Mouse (Mus musculus) kidney, embryonic 16.5 days (tissue): ENCODE results near the gene Dgki. TPM values are rescaled to one million over a fixed set of nuclear protein-coding genes. Genes with fewer than 3 reads are reported as not detected.
A peak's percentile ranks its signal among the peaks of the same experiment; 100 is the strongest.

Experiments
- ATAC-seq: fragments of 200-750 bp; cut with Nextera tagmentation; 2 replicates; pipeline ENCODE4 v1.8.0; 2017; ENCODE audit warnings: moderate TSS enrichment; ENCODE audit not compliant: low FRiP score, low TSS enrichment
- H3K27ac ChIP-seq: fragments of 300-500 bp; sonication (generic); 2 replicates; pipeline ENCODE4 v1.5.1; 2014; ENCODE audit warnings: low read length
- H3K27me3 ChIP-seq: fragments of 300-500 bp; sonication (generic); 2 replicates; pipeline ENCODE4 v1.6.1; 2014; ENCODE audit warnings: low read length, control low read depth, mixed read lengths; ENCODE audit not compliant: insufficient read depth
- H3K36me3 ChIP-seq: fragments of 300-500 bp; sonication (generic); 2 replicates; pipeline ENCODE4 v1.6.1; 2014; ENCODE audit warnings: low read length, control low read depth, mixed read lengths; ENCODE audit not compliant: insufficient read depth
- H3K4me1 ChIP-seq: fragments of 300-500 bp; sonication (generic); 2 replicates; pipeline ENCODE4 v1.6.1; 2014; ENCODE audit warnings: low read length, control low read depth, mixed read lengths; ENCODE audit not compliant: insufficient read depth
- H3K4me2 ChIP-seq: fragments of 300-500 bp; sonication (generic); replicated peaks from 2 replicates; pipeline ENCODE4 v1.6.1; 2014; ENCODE audit warnings: low read depth, low read length
- H3K4me3 ChIP-seq: fragments of 300-500 bp; sonication (generic); 2 replicates; pipeline ENCODE4 v1.5.1; 2014; ENCODE audit warnings: mild to moderate bottlenecking, low read length
- H3K9ac ChIP-seq: fragments of 300-500 bp; sonication (generic); replicated peaks from 2 replicates; pipeline ENCODE4 v1.6.1; 2014; ENCODE audit warnings: low read length
- H3K9me3 ChIP-seq: fragments of 300-500 bp; sonication (generic); 2 replicates; pipeline ENCODE4 v1.6.1; 2016; ENCODE audit warnings: low read length, control low read depth
- WGBS: fragments of 180-500 bp; shearing (Covaris S2); extraction: QIAGEN DNeasy Blood & Tissue Kit; methylation state at CpG from one replicate; pipeline ENCODE4 v1.1.7; 2014; 5-methylcytosine and 5-hydroxymethylcytosine counted together
- polyA plus RNA-seq: library from polyadenylated mRNA; unstranded; fragments of >200 nt; fragmentation: Nextera tagmentation; extraction: Ambion mirVana; gene quantifications from 2 replicates; pipeline ENCODE4 v1.2.1, GENCODE M21; 2015

Gene Dgki
- polyA plus RNA-seq, 1 experiment from 2014 or later = 0.74 TPM

DNA sequence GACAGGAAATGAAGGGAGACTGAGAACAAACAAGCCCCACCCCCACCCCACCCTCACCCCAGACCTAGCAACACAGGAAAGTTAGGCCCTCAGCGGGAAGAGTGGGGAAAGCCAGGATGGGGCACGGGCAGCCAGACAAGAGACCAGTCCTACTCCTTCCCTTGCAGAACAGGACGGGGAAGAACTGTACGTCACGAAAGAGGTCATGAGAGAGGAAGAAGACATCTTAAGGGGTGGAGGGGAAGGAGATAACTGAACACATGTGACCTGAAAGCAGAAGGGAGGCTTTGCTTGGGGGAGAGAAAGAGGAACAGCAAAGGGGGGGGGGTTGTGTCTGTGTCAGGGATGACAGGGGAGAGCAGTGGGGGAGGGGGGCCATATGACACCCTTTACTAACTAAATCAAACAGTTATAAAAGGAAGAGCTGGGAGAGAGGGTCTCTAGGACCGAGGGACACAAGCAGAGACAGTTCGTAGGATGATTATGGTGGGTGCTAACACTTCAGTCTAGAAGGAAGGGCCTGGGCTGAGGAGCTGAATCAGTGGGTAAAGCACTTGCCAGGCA lies 77.0 kb downstream of the Dgki start:
- no peak overlapping the region for H3K4me2 ChIP-seq
- peaks cover 6% of the 10 kb centered on the region for H3K4me1 ChIP-seq
- H3K9me3 ChIP-seq = no peaks in the 10 kb centered on the region
- no peak overlapping the region for H3K9ac ChIP-seq
- ATAC-seq = no peak
- no peaks in the 10 kb centered on the region for H3K36me3 ChIP-seq
- WGBS = 45% methylated on average over 7 of the region's 7 CpGs
- no peaks in the 10 kb centered on the region for H3K27me3 ChIP-seq
- no peak overlapping the region for H3K27ac ChIP-seq
- no peak overlapping the region for H3K4me3 ChIP-seq

DNA sequence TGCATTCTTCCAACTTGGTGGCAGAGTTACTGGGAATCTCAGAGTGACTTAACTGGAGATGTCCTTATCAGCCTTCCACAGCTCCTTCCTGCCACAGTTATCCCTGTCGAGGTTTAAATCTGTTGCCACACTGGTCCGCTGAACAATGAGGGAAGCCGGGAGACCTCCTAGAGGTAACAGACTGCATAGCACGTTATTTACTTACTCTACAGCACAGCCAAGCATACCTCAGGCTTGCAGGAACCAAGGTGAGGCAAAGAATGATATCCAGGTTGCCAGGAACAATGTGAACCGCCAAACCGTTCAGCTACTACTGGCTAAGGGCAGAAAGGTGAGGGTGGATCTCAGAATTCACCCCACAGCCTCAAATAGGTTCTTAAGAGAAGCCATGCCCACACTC lies 78.0 kb downstream of the Dgki start:
- 69% methylated on average over 6 of the region's 6 CpGs for WGBS
- H3K27ac ChIP-seq = no peak overlapping the region
- no peaks in the 10 kb centered on the region for H3K27me3 ChIP-seq
- H3K4me1 ChIP-seq = peaks cover 6% of the 10 kb centered on the region
- no peak for ATAC-seq
- no peak overlapping the region for H3K9ac ChIP-seq
- H3K9me3 ChIP-seq = no peaks in the 10 kb centered on the region
- H3K4me2 ChIP-seq = no peak overlapping the region
- H3K4me3 ChIP-seq = no peak overlapping the region
- H3K36me3 ChIP-seq = no peaks in the 10 kb centered on the region

- Histone ChIP-seq H3K4me2 (no peak overlapping the region), H3K27ac (no peak overlapping the region), H3K27me3 (no peaks in the 10 kb centered on the region), H3K9me3 (no peaks in the 10 kb centered on the region), H3K4me3 (no peak overlapping the region), H3K36me3 (no peaks in the 10 kb centered on the region), H3K4me1 (peaks cover 14% of the 10 kb centered on the region), H3K9ac (no peak overlapping the region)
- 54% methylated on average over 4 of the region's 4 CpGs for WGBS
- ATAC-seq = no peak
Measured at GRCm38 (mm10) chr6:37219110-37219509, 80.9 kb downstream of the Dgki start.

GRCm38 (mm10) chr6:37216342-37216763 lies 83.6 kb downstream of the Dgki start:
- ATAC-seq = peak; percentile 71
- H3K4me3 ChIP-seq = no peak overlapping the region
- 60% methylated on average over 4 of the region's 4 CpGs for WGBS

GRCm38 (mm10) chr6:37215655-37216054 lies 84.3 kb downstream of the Dgki start:
- 46% methylated on average over 10 of the region's 10 CpGs for WGBS
- no peak for ATAC-seq
- Histone ChIP-seq H3K9me3 (no peaks in the 10 kb centered on the region), H3K4me2 (no peak overlapping the region), H3K36me3 (no peaks in the 10 kb centered on the region), H3K27ac (no peak overlapping the region), H3K4me3 (no peak overlapping the region), H3K4me1 (peaks cover 21% of the 10 kb centered on the region), H3K27me3 (no peaks in the 10 kb centered on the region), H3K9ac (no peak overlapping the region)

More at GRCm38 (mm10) chr6:37216342-37216763, 83.6 kb downstream of the Dgki start:
- H3K36me3 ChIP-seq = no peaks in the 10 kb centered on the region
- H3K4me1 ChIP-seq = peaks cover 18% of the 10 kb centered on the region
- no peak overlapping the region for H3K4me2 ChIP-seq
- no peaks in the 10 kb centered on the region for H3K27me3 ChIP-seq
- no peak overlapping the region for H3K9ac ChIP-seq
- H3K9me3 ChIP-seq = no peaks in the 10 kb centered on the region
- H3K27ac ChIP-seq = no peak overlapping the region

GRCm38 (mm10) chr6:37212930-37213329 lies 87.1 kb downstream of the Dgki start:
- Histone ChIP-seq H3K4me1 (peaks cover 21% of the 10 kb centered on the region), H3K9ac (no peak overlapping the region), H3K36me3 (no peaks in the 10 kb centered on the region), H3K9me3 (no peaks in the 10 kb centered on the region), H3K4me3 (no peak overlapping the region), H3K4me2 (no peak overlapping the region), H3K27ac (no peak overlapping the region), H3K27me3 (no peaks in the 10 kb centered on the region)
- ATAC-seq = no peak
- 33% methylated on average over 4 of the region's 4 CpGs for WGBS

DNA sequence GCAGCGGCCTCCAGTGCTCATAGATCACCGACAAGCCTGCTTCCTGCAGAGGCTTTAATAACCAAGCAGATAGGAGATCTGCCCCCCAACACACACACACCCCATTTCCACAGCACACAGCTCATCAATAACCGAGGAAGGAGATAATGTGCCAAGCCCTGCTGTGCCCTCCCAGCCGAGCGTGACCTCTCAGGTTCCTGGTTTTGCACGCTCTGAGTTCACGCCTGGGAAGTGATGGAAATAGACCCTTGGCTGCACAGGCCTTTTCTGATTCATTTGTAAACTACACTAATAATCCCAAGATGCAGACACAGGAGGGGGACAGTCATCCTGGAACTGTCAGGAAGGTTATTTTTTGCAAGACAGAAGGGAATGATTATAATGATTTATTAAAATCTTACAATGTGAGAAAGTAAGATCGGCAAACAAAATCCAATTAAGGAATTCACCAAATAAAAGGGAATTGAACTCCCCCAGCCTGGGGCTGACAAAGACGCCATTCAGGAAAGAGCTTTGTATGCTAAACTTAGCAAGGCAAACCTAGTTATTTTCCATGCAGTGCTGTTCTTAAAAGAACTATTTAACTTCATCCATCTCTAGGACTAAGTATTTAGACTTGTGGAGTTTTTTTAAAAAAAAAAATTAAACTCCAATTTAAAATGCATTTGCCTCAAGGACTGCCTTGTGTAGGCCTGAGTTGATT lies 88.3 kb downstream of the Dgki start:
- H3K4me1 ChIP-seq = peaks cover 19% of the 10 kb centered on the region
- WGBS = 28% methylated on average over 9 of the region's 9 CpGs
- no peaks in the 10 kb centered on the region for H3K9me3 ChIP-seq
- no peak overlapping the region for H3K4me3 ChIP-seq
- no peaks in the 10 kb centered on the region for H3K27me3 ChIP-seq
- ATAC-seq = peak; percentile 52; the same call in 1 of the 2 replicates
- no peak overlapping the region for H3K4me2 ChIP-seq
- no peaks in the 10 kb centered on the region for H3K36me3 ChIP-seq
- no peak overlapping the region for H3K9ac ChIP-seq
- 0 out of 2 replicates have a peak overlapping the region, but pooled peaks have one; percentile 1 for H3K27ac ChIP-seq

GRCm38 (mm10) chr6:37202901-37203300 lies 97.1 kb downstream of the Dgki start:
- Histone ChIP-seq H3K4me3 (no peak overlapping the region), H3K27me3 (no peaks in the 10 kb centered on the region), H3K4me2 (no peak overlapping the region), H3K27ac (no peak overlapping the region), H3K9ac (no peak overlapping the region), H3K36me3 (no peaks in the 10 kb centered on the region), H3K9me3 (no peaks in the 10 kb centered on the region), H3K4me1 (peaks cover 4% of the 10 kb centered on the region; the same call in 1 of the 2 replicates)
- no peak for ATAC-seq
- 73% methylated on average over 4 of the region's 4 CpGs for WGBS

DNA sequence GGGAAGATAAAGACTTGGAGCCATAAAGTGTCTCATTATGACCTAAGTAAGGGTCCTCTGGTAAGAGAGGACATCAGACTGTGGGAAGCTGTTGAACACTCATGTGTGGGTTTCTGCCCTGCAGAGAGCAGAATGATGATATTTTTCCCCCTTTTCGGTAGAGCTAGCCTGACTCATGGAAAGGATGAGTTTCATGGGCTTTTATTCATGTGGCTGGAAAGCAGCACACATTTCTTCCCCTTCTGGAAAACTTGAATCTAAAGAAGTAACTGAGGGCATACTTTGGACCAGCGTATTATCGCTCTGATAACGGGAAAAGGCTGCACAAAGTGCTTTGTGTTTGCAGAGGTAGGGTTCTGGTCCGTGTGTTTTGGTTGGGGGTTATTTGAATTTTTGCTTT lies 99.1 kb downstream of the Dgki start:
- H3K27ac ChIP-seq = no peak overlapping the region
- H3K4me2 ChIP-seq = no peak overlapping the region
- no peaks in the 10 kb centered on the region for H3K27me3 ChIP-seq
- no peaks in the 10 kb centered on the region for H3K9me3 ChIP-seq
- H3K4me3 ChIP-seq = no peak overlapping the region
- no peaks in the 10 kb centered on the region for H3K36me3 ChIP-seq
- H3K4me1 ChIP-seq = peaks cover 8% of the 10 kb centered on the region; the same call in 1 of the 2 replicates
- no peak overlapping the region for H3K9ac ChIP-seq
- whole genome bisulfite sequencing = 85% methylated on average over 5 of the region's 5 CpGs
- ATAC-seq = no peak

GRCm38 (mm10) chr6:37199502-37199901 lies 100.5 kb downstream of the Dgki start:
- no peaks in the 10 kb centered on the region for H3K9me3 ChIP-seq
- WGBS = 89% methylated on average over 3 of the region's 3 CpGs
- H3K27me3 ChIP-seq = no peaks in the 10 kb centered on the region
- H3K4me1 ChIP-seq = peaks cover 8% of the 10 kb centered on the region; the same call in 1 of the 2 replicates
- H3K4me2 ChIP-seq = no peak overlapping the region
- H3K27ac ChIP-seq = no peak overlapping the region
- no peak overlapping the region for H3K4me3 ChIP-seq
- no peaks in the 10 kb centered on the region for H3K36me3 ChIP-seq
- no peak for ATAC-seq
- no peak overlapping the region for H3K9ac ChIP-seq
